Mouse (Mus musculus) ES-E14 (cell line): ENCODE results near the gene Mocs1. TPM values are rescaled to one million over a fixed set of nuclear protein-coding genes. Genes with fewer than 3 reads are reported as not detected.

ENCODE experiments used
- DNase-seq: peaks from one replicate; pipeline ENCODE4 v3.0.0-alpha.2; 2013; ENCODE audit warnings: low read depth, low spot score
- H3K27ac ChIP-seq: 2 replicates; pipeline ENCODE4 v1.5.1; 2012; ENCODE audit warnings: low read depth, mild to moderate bottlenecking, low read length, moderate library complexity, mixed read lengths; ENCODE audit not compliant: poor library complexity, insufficient read depth, severe bottlenecking
- H3K36me3 ChIP-seq: 2 replicates; pipeline ENCODE4 v1.6.1; 2012; ENCODE audit warnings: mild to moderate bottlenecking, low read length, moderate library complexity, mixed read lengths; ENCODE audit not compliant: control insufficient read depth, poor library complexity, insufficient read depth, severe bottlenecking
- H3K4me1 ChIP-seq, 2 experiments: fragments of 150-350 bp in 1 of 2; sonication (generic) in 1 of 2; 2 replicates each; pipeline ENCODE4 v1.6.1; 2012; ENCODE audit warnings: low read length in 2 of 2, mild to moderate bottlenecking in 1 of 2, mixed read lengths in 1 of 2; ENCODE audit not compliant: control insufficient read depth in 2 of 2, insufficient read depth in 2 of 2, poor library complexity in 1 of 2
- H3K4me3 ChIP-seq, 2 experiments: fragments of 150-350 bp in 1 of 2; sonication (generic) in 1 of 2; 2 replicates each; pipeline ENCODE4 v1.5.1; 2012; ENCODE audit warnings: low read length in 2 of 2, low read depth in 1 of 2, mild to moderate bottlenecking in 1 of 2, mixed read lengths in 1 of 2; ENCODE audit not compliant: insufficient read depth in 1 of 2, poor library complexity in 1 of 2, severe bottlenecking in 1 of 2
- H3K9ac ChIP-seq: 2 replicates; pipeline ENCODE4 v1.6.1; 2012; ENCODE audit warnings: low read depth, mild to moderate bottlenecking, low read length, mixed read lengths; ENCODE audit not compliant: poor library complexity, insufficient read depth, severe bottlenecking
- H3K9me3 ChIP-seq: fragments of 150-350 bp; sonication (generic); 2 replicates; pipeline ENCODE4 v1.6.1; 2012; ENCODE audit warnings: low read depth, mild to moderate bottlenecking, low read length; ENCODE audit not compliant: control insufficient read depth, insufficient read depth
- CHD2 ChIP-seq: IDR thresholded peaks from 2 replicates; pipeline ENCODE4 v1.6.1; 2014; ENCODE audit warnings: mild to moderate bottlenecking, low read depth, low read length, inconsistent platforms
- HCFC1 ChIP-seq: IDR thresholded peaks from 2 replicates; pipeline ENCODE4 v1.6.1; 2012; ENCODE audit warnings: low read length, inconsistent platforms, borderline replicate concordance; ENCODE audit not compliant: insufficient read depth
- MAFK ChIP-seq: IDR thresholded peaks from 2 replicates; pipeline ENCODE4 v1.6.1; 2014; ENCODE audit warnings: mild to moderate bottlenecking, low read depth, low read length, inconsistent platforms; ENCODE audit not compliant: insufficient read depth
- ZC3H11A ChIP-seq: IDR thresholded peaks from 2 replicates; pipeline ENCODE4 v1.6.1; 2012; ENCODE audit warnings: low read depth, mild to moderate bottlenecking, inconsistent platforms, low read length, borderline replicate concordance
- ZNF384 ChIP-seq: IDR thresholded peaks from 2 replicates; pipeline ENCODE4 v1.6.1; 2012; ENCODE audit warnings: low read depth, low read length, inconsistent platforms
- in situ Hi-C, 2 experiments: fragments of 600-800 bp; cut with MboI; formaldehyde crosslinking; loops; one replicate each; pipeline ENCODE4 v1.15.1; 2025; ENCODE audit warnings: low sequenced_read_pairs in 2 of 2, inconsistent platforms in 1 of 2; ENCODE audit not compliant: unreplicated experiment in 2 of 2
- total RNA-seq: library from RNA; depleted of rRNA; stranded (reverse); fragments of 300-350 nt; gene quantifications from 2 replicates; pipeline ENCODE4 v1.2.3, GENCODE M21; 2012

Mocs1 gene
- total RNA-seq, 1 experiment, result 6.9 TPM

DNA sequence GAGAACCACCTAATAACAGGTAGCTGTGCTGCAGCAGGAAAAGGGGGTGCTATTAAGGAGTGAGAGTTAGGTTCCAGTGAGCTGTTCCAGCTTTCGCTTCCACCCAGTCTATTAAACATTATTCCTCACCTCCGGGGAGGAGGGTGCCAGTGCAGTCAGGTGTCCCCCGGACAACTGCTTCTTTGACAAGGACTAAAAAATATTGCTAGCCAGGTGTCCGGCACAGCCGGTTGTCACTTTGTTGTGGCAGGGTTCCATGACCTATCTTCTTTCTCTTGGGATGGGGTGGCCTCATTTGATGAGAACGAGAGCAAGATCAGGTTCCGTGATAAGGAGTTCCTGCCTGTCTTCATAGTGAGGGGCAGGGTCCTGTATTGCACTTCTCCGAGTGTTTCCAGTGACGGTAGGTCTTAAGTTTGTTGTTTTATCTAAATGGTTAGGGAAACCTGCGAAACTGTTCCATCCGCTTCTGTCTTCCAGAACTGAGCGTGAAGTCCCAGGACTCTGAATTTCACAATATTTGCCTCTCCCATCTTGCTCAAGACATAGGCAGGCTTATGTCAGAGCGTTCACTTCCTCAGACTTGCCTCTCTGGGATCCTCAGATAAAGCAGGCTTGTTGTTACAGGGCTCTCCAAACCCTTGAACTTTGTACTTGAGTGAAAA, 721 bp downstream of the Mocs1 start:
- H3K36me3 ChIP-seq, result peaks cover 2% of the 10 kb centered on the region; the same call in 1 of the 2 replicates
- in situ Hi-C loops, result no loop called here
- peaks cover 3 to 9% of the 10 kb centered on the region in 2 experiments; a peak in 3 of 4 replicates for H3K4me1 ChIP-seq
- peak overlapping the region; percentile 89 for H3K9ac ChIP-seq
- TF ChIP-seq CHD2 (no peak), HCFC1 (no peak), ZNF384 (no peak), ZC3H11A (no peak), MAFK (no peak)
- H3K27ac ChIP-seq, result no peak overlapping the region
- DNase-seq, result no peak
- peak overlapping the region; percentile 78 to 79 for H3K4me3 ChIP-seq
- H3K9me3 ChIP-seq, result no peaks in the 10 kb centered on the region

DNA sequence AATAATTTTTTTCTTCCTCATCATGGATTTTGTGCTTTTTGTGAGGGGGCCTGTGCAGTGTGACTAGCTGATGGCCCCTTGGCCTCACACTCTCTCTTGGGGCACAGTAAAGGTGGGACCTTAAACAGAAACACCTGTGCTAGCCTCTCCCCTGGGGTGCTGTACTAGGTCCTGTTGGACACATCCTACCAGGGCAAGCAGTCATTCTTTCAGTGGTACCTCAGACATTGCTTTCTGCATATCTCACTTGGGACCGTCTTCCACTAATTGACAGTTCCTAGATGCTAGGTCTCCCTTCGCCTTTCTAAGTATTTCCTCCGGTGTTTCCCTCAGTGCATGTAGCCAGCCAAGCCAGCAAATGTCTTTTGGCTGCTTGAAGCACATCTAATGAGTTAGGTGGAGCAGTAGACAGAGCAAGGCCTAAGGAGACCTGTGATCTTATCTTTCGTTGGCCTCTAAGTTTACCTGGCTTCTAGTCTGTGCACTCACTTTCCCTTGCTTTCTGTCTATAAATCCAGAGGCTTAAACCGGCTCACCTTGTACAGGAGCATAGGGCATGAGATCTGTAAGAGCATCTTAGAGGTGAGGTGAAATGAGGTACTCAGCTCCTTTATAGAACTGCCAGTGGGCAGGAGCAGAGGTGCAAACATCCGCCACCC, 1.4 kb downstream of the Mocs1 start:
- DNase-seq, result no peak
- H3K4me3 ChIP-seq, result no peak overlapping the region
- no peak overlapping the region for H3K9ac ChIP-seq
- H3K27ac ChIP-seq, result no peak overlapping the region
- no peaks in the 10 kb centered on the region for H3K9me3 ChIP-seq
- in situ Hi-C loops, result no loop called here
- peaks cover 2% of the 10 kb centered on the region; the same call in 1 of the 2 replicates for H3K36me3 ChIP-seq
- TF ChIP-seq MAFK (no peak), HCFC1 (no peak), ZC3H11A (no peak)
- H3K4me1 ChIP-seq, result peaks cover 3 to 9% of the 10 kb centered on the region in 2 experiments; a peak in 3 of 4 replicates

DNA sequence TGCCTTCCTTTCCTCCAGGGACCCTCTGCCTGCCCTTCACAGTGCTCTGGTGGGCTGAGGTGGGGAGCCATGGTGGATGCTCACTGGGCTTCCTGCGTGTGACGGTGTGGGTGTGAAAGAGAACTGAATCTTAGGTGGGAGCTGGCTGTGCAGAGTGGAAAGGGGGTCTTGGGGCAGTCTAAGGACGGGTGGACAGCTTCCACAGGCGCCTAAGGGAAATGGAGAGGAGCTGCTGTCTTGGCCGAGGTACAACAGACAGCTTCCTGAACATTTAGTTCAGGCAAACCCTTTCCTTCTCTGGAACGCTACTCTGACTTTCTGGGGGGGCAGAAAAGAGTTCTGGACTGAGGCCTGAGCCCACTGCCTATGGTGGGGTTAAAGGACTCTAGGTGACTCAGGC, 2.0 kb downstream of the Mocs1 start:
- in situ Hi-C loops, result no loop called here
- Histone ChIP-seq H3K9me3 (no peaks in the 10 kb centered on the region), H3K4me1 (peaks cover 3 to 9% of the 10 kb centered on the region in 2 experiments; a peak in 3 of 4 replicates), H3K9ac (no peak overlapping the region), H3K36me3 (peaks cover 5% of the 10 kb centered on the region; the same call in 1 of the 2 replicates), H3K4me3 (no peak overlapping the region), H3K27ac (no peak overlapping the region)
- TF ChIP-seq HCFC1, result no peak
- TF ChIP-seq CHD2, result no peak
- no peak for TF ChIP-seq MAFK
- no peak for TF ChIP-seq ZNF384
- TF ChIP-seq ZC3H11A, result no peak
- DNase-seq, result no peak

DNA sequence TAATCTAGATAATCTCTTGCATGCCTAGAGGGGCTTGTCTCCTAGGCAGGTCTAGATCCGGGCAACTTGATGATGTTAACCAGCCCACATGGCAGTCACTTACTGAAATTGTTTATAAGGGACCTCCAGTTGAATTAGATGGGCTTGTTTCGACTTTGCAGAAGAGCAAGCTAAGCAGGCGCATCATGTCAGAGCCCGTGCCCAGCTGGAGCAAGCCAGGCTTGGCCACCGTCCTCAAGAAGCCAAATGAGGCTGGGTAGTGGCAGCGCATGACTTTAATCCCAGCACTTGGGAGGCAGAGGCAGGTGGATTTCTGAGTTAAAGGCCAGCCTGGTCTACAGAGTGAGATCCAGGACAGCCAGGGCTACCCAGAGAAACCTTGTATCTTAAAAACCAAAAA, 3.0 kb downstream of the Mocs1 start:
- TF ChIP-seq MAFK, result no peak
- TF ChIP-seq HCFC1, result no peak
- no peak for TF ChIP-seq ZNF384
- TF ChIP-seq ZC3H11A, result no peak
- TF ChIP-seq CHD2, result no peak
- in situ Hi-C loops, result no loop called here

More for the DNA sequence above, 3.0 kb downstream of the Mocs1 start:
- H3K9ac ChIP-seq, result no peak overlapping the region
- H3K4me1 ChIP-seq, result peaks cover 3 to 9% of the 10 kb centered on the region in 2 experiments; a peak in 3 of 4 replicates
- DNase-seq, result no peak
- peaks cover 9% of the 10 kb centered on the region; the same call in 1 of the 2 replicates for H3K36me3 ChIP-seq
- H3K27ac ChIP-seq, result no peak overlapping the region
- H3K4me3 ChIP-seq, result no peak overlapping the region
- no peaks in the 10 kb centered on the region for H3K9me3 ChIP-seq
